Mouse (Mus musculus) midbrain, embryonic 13.5 days (tissue): ENCODE measurements around the gene Gm20403. TPM values are rescaled to one million over a fixed set of nuclear protein-coding genes. Genes with fewer than 3 reads are reported as not detected.
A peak's percentile ranks its signal among the peaks of the same experiment; 100 is the strongest.

ENCODE experiments used
- ATAC-seq: fragments of 200-750 bp; cut with Nextera tagmentation; 2 replicates; pipeline ENCODE4 v1.8.0; 2017; ENCODE audit warnings: mild to moderate bottlenecking, moderate TSS enrichment, moderate library complexity
- H3K27ac ChIP-seq: fragments of 300-500 bp; sonication (generic); 2 replicates; pipeline ENCODE4 v1.5.1; 2015; ENCODE audit warnings: inconsistent platforms, mild to moderate bottlenecking, moderate library complexity
- H3K27me3 ChIP-seq: fragments of 300-500 bp; sonication (generic); 2 replicates; pipeline ENCODE4 v1.6.1; 2015; ENCODE audit warnings: mild to moderate bottlenecking, inconsistent platforms
- H3K36me3 ChIP-seq: fragments of 300-500 bp; sonication (generic); 2 replicates; pipeline ENCODE4 v1.6.1; 2015; ENCODE audit warnings: mild to moderate bottlenecking, inconsistent platforms
- H3K4me1 ChIP-seq: fragments of 300-500 bp; sonication (generic); replicated peaks from 2 replicates; pipeline ENCODE4 v1.6.1; 2015; ENCODE audit warnings: inconsistent platforms
- H3K4me2 ChIP-seq: fragments of 300-500 bp; sonication (generic); replicated peaks from 2 replicates; pipeline ENCODE4 v1.6.1; 2015; ENCODE audit warnings: moderate library complexity, mild to moderate bottlenecking, inconsistent platforms
- H3K4me3 ChIP-seq: fragments of 300-500 bp; sonication (generic); replicated peaks from 2 replicates; pipeline ENCODE4 v1.5.1; 2015; ENCODE audit warnings: mild to moderate bottlenecking, inconsistent platforms
- H3K9ac ChIP-seq: fragments of 300-500 bp; sonication (generic); replicated peaks from 2 replicates; pipeline ENCODE4 v1.6.1; 2015; ENCODE audit warnings: mild to moderate bottlenecking, inconsistent platforms
- H3K9me3 ChIP-seq: fragments of 300-500 bp; sonication (generic); 2 replicates; pipeline ENCODE4 v1.6.1; 2016; ENCODE audit warnings: mild to moderate bottlenecking, inconsistent platforms
- WGBS: fragments of 180-500 bp; shearing (Covaris S2); methylation state at CpG from one replicate; pipeline ENCODE4 v1.1.7; 2015; 5-methylcytosine and 5-hydroxymethylcytosine counted together
- polyA plus RNA-seq: library from polyadenylated mRNA; unstranded; fragments of >200 nt; fragmentation: Nextera tagmentation; extraction: Ambion mirVana; gene quantifications from 2 replicates; pipeline ENCODE4 v1.2.1, GENCODE M21; 2015

Gene Gm20403
- polyA plus RNA-seq, 1 experiment from 2014 or later: not detected

DNA sequence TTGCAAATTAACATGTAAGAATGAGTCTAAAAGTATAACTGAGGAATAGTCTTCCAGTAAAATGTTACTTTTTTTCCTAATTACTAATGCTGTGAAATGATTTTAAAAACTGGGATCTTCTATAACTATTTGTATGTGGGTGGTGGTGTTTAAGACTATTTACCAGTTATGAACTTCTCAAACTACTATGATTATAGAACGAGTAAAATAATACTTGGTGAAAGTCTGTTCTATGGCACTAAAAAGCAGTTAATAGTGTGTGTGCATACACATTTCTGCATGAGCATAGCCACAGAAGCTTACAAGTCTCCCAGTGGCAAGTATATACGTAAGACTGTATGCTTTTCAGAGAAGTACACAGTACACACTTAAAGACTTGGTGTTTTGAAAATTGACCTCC, 827 bp upstream of the Gm20403 start:
- Histone ChIP-seq H3K36me3 (no peaks in the 10 kb centered on the region), H3K27ac (no peak overlapping the region), H3K9me3 (no peaks in the 10 kb centered on the region), H3K4me2 (no peak overlapping the region), H3K4me1 (peaks cover 9% of the 10 kb centered on the region), H3K4me3 (no peak overlapping the region), H3K27me3 (no peaks in the 10 kb centered on the region), H3K9ac (no peak overlapping the region)
- WGBS: 90% methylated on average over 2 of the region's 2 CpGs
- ATAC-seq: no peak

- H3K4me3 ChIP-seq: peak overlapping the region; percentile 91
- under 1% methylated on average over 101 of the region's 117 CpGs for WGBS
Measured at GRCm38 (mm10) chr12:54985257-54986051, 875 bp downstream of the Gm20403 start.

DNA sequence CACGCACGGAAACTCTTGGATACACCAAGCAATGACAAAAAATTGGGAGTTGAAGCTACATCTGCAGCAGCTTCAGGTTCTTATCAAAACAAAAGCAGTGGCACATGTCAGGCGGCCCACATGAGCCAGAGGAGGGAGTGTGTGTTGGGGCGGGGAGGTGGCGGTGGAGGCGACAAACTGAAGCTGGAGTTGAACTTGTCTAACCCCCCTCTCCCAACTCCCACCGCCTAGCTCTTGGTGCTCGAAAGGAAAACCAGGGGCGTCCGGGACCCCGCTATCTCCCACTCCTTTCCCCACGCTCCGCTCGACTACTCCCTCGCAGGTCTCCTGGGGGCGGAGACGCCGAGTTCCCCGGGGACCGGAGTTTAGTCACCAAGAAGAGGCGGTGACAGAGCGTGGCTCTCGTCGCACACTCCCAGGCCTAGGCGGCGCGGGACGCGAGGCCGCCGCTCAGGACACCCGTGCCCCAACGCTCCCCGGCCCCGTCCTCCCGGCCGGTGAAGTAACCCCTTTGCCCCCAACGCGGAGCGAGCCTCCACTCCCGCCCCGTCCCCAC, 1.6 kb downstream of the Gm20403 start:
- H3K27me3 ChIP-seq: no peaks in the 10 kb centered on the region
- no peaks in the 10 kb centered on the region for H3K9me3 ChIP-seq
- peak overlapping the region; percentile 88 for H3K9ac ChIP-seq
- peak overlapping the region; percentile 85 for H3K4me2 ChIP-seq
- H3K4me3 ChIP-seq: peak overlapping the region; percentile 91
- peaks cover 9% of the 10 kb centered on the region for H3K4me1 ChIP-seq
- peak overlapping the region; percentile 87 for H3K27ac ChIP-seq
- ATAC-seq: peak; percentile 84
- H3K36me3 ChIP-seq: no peaks in the 10 kb centered on the region
- WGBS: under 1% methylated on average over 42 of the region's 42 CpGs

More at GRCm38 (mm10) chr12:54985257-54986051, 875 bp downstream of the Gm20403 start:
- Histone ChIP-seq H3K9ac (peak overlapping the region; percentile 88), H3K4me2 (peak overlapping the region; percentile 85), H3K4me1 (peaks cover 9% of the 10 kb centered on the region), H3K27ac (peak overlapping the region; percentile 87), H3K9me3 (no peaks in the 10 kb centered on the region), H3K27me3 (no peaks in the 10 kb centered on the region), H3K36me3 (no peaks in the 10 kb centered on the region)
- peak; percentile 57 for ATAC-seq

GRCm38 (mm10) chr12:54982935-54983715, 3.2 kb downstream of the Gm20403 start:
- 75% methylated on average over 7 of the region's 7 CpGs for WGBS
- Histone ChIP-seq H3K9me3 (no peaks in the 10 kb centered on the region), H3K27ac (no peak overlapping the region), H3K9ac (no peak overlapping the region), H3K4me2 (no peak overlapping the region), H3K27me3 (no peaks in the 10 kb centered on the region), H3K36me3 (no peaks in the 10 kb centered on the region), H3K4me1 (peaks cover 9% of the 10 kb centered on the region), H3K4me3 (no peak overlapping the region)
- no peak for ATAC-seq

DNA sequence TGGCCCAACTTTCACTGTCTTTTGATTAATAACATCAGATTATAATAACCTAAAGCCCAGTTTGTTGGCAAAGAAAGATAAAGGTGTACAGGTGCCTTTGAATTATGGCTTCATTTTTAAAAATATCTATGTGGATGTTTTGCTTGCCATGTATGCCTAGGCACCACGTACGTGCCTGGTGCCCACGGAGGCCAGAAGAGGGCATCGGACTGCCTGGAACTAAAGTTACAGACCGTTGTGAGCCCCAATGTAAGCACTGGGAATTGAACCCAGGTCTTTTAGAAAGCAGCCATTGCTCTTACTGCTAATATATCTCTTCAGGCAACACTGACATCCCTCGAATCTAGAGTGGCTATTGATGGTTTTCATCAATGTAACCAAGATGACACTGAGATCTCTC, 4.4 kb downstream of the Gm20403 start:
- ATAC-seq: no peak
- H3K9me3 ChIP-seq: no peaks in the 10 kb centered on the region
- WGBS: 61% methylated on average over 6 of the region's 6 CpGs
- no peaks in the 10 kb centered on the region for H3K27me3 ChIP-seq
- H3K9ac ChIP-seq: no peak overlapping the region
- no peak overlapping the region for H3K27ac ChIP-seq
- H3K4me3 ChIP-seq: no peak overlapping the region
- no peaks in the 10 kb centered on the region for H3K36me3 ChIP-seq
- H3K4me2 ChIP-seq: no peak overlapping the region
- H3K4me1 ChIP-seq: peaks cover 9% of the 10 kb centered on the region

DNA sequence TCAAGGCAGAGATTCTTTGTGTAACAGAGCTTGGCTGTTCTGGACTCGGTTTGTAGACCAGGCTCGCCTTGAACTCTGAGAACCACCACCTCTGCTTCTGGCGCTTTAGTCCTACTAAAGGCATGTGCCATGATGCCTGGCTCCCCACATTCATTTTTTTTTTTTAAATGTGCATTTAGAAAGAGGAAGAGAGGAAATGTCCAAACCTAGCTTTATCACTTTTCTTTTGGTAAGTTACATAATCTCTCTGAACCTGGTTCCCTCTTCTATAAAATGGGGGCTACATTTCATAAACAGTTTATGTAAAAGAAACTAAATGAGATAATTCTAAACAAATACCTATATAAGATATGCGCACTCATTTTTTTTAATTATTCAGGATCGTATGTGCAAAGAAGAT, 5.4 kb downstream of the Gm20403 start:
- Histone ChIP-seq H3K27me3 (no peaks in the 10 kb centered on the region), H3K4me3 (no peak overlapping the region), H3K4me1 (peaks cover 9% of the 10 kb centered on the region), H3K4me2 (no peak overlapping the region), H3K27ac (no peak overlapping the region), H3K36me3 (no peaks in the 10 kb centered on the region), H3K9me3 (no peaks in the 10 kb centered on the region), H3K9ac (no peak overlapping the region)
- WGBS: 81% methylated on average over 5 of the region's 5 CpGs
- no peak for ATAC-seq

- Histone ChIP-seq H3K27ac (no peak overlapping the region), H3K36me3 (no peaks in the 10 kb centered on the region), H3K4me3 (no peak overlapping the region), H3K9ac (no peak overlapping the region), H3K27me3 (no peaks in the 10 kb centered on the region), H3K4me1 (peaks cover 9% of the 10 kb centered on the region), H3K9me3 (no peaks in the 10 kb centered on the region), H3K4me2 (no peak overlapping the region)
- no peak for ATAC-seq
- WGBS: 74% methylated on average over 6 of the region's 6 CpGs
Measured at GRCm38 (mm10) chr12:54980532-54980931, 5.8 kb downstream of the Gm20403 start.

GRCm38 (mm10) chr12:54969033-54969432, 17.3 kb downstream of the Gm20403 start:
- H3K4me1 ChIP-seq: no peaks in the 10 kb centered on the region
- H3K36me3 ChIP-seq: peaks cover 22% of the 10 kb centered on the region
- ATAC-seq: no peak
- no peaks in the 10 kb centered on the region for H3K9me3 ChIP-seq
- no peak overlapping the region for H3K4me3 ChIP-seq
- no peaks in the 10 kb centered on the region for H3K27me3 ChIP-seq
- no peak overlapping the region for H3K27ac ChIP-seq
- WGBS: 79% methylated on average over 3 of the region's 3 CpGs
- H3K4me2 ChIP-seq: no peak overlapping the region
- H3K9ac ChIP-seq: no peak overlapping the region

- Histone ChIP-seq H3K4me3 (no peak overlapping the region), H3K9ac (no peak overlapping the region), H3K36me3 (peaks cover 7% of the 10 kb centered on the region; the same call in 1 of the 2 replicates), H3K9me3 (no peaks in the 10 kb centered on the region), H3K4me2 (no peak overlapping the region), H3K4me1 (no peaks in the 10 kb centered on the region), H3K27me3 (no peaks in the 10 kb centered on the region), H3K27ac (no peak overlapping the region)
- no peak for ATAC-seq
- WGBS: 95% methylated on average over 4 of the region's 4 CpGs
Measured at GRCm38 (mm10) chr12:54965532-54966160, 20.7 kb downstream of the Gm20403 start.

- H3K36me3 ChIP-seq: no peaks in the 10 kb centered on the region
- H3K4me1 ChIP-seq: no peaks in the 10 kb centered on the region
- no peak overlapping the region for H3K9ac ChIP-seq
- H3K9me3 ChIP-seq: no peaks in the 10 kb centered on the region
- 75% methylated on average over 2 of the region's 2 CpGs for WGBS
- no peak overlapping the region for H3K4me3 ChIP-seq
- no peak overlapping the region for H3K27ac ChIP-seq
- no peak for ATAC-seq
- no peaks in the 10 kb centered on the region for H3K27me3 ChIP-seq
- no peak overlapping the region for H3K4me2 ChIP-seq
Measured at GRCm38 (mm10) chr12:54959569-54959968, 26.8 kb downstream of the Gm20403 start.

GRCm38 (mm10) chr12:54956974-54957373, 29.4 kb downstream of the Gm20403 start:
- H3K4me1 ChIP-seq: no peaks in the 10 kb centered on the region
- ATAC-seq: no peak
- no peak overlapping the region for H3K27ac ChIP-seq
- H3K4me3 ChIP-seq: no peak overlapping the region
- no peaks in the 10 kb centered on the region for H3K9me3 ChIP-seq
- 0 out of 2 replicates have a peak, but pooled peaks cover 3% of the 10 kb centered on the region for H3K36me3 ChIP-seq
- no peak overlapping the region for H3K9ac ChIP-seq
- 92% methylated on average over 2 of the region's 2 CpGs for WGBS
- H3K27me3 ChIP-seq: no peaks in the 10 kb centered on the region
- no peak overlapping the region for H3K4me2 ChIP-seq

DNA sequence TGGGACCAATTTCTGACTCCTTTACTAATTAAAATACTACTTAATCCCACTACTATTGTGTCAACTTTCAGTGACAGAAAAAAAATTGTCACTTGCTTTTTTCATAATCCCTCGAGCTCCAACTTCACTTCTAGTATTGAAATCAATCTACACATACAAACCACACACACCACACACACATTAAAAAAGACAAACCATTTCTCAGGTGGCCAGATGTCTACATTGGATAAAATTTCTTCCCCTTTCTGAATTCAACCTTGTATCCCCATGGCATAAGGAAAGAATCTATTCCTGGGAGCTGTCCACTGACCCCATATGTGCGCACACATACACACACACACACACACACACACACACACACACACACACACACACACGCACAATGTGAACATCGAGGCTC, 29.9 kb downstream of the Gm20403 start:
- 88% methylated on average over 4 of the region's 4 CpGs for WGBS
- no peak overlapping the region for H3K27ac ChIP-seq
- H3K4me3 ChIP-seq: no peak overlapping the region
- H3K9me3 ChIP-seq: no peaks in the 10 kb centered on the region
- H3K27me3 ChIP-seq: no peaks in the 10 kb centered on the region
- 0 out of 2 replicates have a peak, but pooled peaks cover 3% of the 10 kb centered on the region for H3K36me3 ChIP-seq
- no peak for ATAC-seq
- no peak overlapping the region for H3K4me2 ChIP-seq
- no peaks in the 10 kb centered on the region for H3K4me1 ChIP-seq
- no peak overlapping the region for H3K9ac ChIP-seq
